Mouse (Mus musculus) testis, adult 2 months (tissue): ENCODE results near the gene Znrf1.

Experiments
- CTCF ChIP-seq: fragments of 200-500 bp; IDR thresholded peaks from 2 replicates; pipeline ENCODE4 v1.5.1; 2012; ENCODE audit warnings: low read depth, mild to moderate bottlenecking, inconsistent platforms, low read length, moderate library complexity; ENCODE audit not compliant: control insufficient read depth, insufficient read depth, insufficient replicate concordance
- POLR2A ChIP-seq: fragments of 200-500 bp; IDR thresholded peaks from 2 replicates; pipeline ENCODE4 v1.6.1; 2012; ENCODE audit warnings: low read depth, mild to moderate bottlenecking, inconsistent platforms, low read length, moderate library complexity; ENCODE audit not compliant: control insufficient read depth

DNA sequence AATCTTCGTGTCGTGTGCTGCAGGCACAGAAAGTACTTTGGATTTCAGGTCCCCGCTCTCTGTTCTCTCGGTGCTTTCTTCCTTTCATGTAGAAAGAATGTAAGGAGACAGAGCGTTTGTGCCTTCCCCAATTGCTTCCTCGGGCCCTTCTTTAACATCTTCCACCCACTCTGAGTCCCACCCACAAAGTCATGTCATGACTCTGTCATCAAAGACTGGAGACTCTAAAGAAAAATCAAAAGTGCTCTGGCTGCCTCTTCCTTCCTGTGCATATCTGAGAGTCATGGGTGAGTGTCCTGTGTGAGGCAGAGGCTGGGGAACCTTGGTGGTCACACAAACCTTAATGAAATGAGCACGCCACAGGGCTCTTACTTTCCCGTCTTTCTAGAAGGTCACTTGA, 8.7 kb upstream of the Znrf1 start:
- TF ChIP-seq CTCF (no peak), POLR2A (no peak)
